Mouse (Mus musculus) CD4-positive helper T cell, adult 2 months (primary cell): ENCODE data around the gene Tcirg1.
A peak's percentile ranks its signal among the peaks of the same experiment; 100 is the strongest.

Experiments used
- DNase-seq: peaks from one replicate; pipeline ENCODE4 v3.0.0-alpha.2; 2012; ENCODE audit warnings: low read depth, missing footprints, low spot score

Tcirg1 gene

DNA sequence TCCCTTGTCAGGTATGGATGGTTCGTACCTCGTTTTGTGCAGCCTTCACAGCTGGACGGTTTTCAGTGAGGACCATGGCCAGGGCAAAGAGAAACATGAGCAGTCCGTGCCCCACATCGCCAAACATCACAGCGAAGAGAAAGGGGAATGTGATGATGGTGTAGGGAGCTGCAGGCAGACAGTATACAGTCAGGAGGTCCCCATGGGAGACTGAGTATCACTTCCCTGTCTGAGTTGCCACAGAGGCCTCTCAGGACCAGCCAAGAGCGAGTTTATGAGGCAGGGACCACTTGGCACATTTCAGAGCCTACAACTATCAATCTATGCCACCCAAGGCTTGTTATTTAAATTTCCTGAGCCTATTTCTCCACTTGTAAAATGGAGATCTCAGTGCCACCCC lies 8.0 kb downstream of the Tcirg1 start:
- no peak for DNase-seq

DNA sequence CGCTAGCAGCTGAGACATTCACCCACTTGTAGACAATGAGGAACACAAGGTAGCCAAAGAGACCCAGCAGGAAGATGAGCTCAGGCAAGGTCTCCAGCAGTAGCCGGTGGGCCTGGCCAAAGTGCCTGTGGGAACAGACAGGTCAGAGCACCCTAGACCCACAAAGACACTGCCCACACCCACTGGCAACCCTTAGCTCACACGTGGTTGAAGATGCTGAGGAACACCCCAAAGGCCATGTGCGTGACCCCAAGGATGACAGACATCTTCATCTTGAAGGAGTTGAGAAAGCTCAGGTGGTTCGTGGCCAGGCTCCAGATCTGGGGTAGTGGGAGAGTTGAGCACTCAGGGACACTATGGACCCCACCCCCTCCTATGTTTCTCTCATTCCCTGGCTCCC lies 9.4 kb downstream of the Tcirg1 start:
- DNase-seq = no peak

DNA sequence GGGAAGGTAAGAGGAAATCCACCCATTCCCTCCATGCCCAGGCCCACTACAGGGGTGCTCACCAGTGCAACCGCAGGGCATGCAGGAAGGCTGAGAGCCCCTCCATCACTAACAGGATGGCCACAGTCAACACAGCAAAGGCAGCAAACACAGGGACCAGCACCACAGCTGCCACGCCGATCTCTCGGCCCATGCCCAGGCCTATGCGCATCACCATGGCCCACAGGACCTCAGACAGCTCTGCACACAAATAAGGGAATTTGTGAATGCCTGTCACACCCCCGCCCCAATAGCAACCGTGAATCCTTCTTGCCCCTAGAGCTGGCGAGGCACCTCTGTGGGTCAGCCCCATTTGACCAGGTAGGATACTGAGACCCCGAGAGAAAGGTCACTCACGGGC lies 10.7 kb downstream of the Tcirg1 start:
- DNase-seq = no peak

DNA sequence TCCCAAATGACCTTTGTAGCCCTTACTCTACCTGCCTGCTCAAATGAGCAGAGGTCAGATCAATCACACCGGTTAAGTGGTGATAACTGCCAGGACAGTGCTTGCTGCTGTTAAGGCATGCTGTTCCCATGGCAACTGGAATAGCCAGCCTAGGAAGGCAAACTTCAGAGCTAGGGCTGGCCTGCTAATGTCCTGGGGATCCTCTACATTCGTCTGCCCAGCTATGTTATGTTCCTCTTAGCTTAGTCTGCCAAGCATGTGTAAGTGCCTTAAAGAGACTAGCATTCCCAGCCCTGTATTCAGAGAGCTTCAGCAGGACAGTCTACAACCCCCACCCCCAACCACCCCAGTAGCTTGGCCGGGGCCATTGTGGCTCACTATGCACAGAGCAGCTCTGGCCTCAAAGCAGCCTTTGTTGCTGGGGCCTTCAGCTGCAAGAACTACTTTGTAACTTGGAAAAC lies 11.7 kb downstream of the Tcirg1 start:
- no peak for DNase-seq

DNA sequence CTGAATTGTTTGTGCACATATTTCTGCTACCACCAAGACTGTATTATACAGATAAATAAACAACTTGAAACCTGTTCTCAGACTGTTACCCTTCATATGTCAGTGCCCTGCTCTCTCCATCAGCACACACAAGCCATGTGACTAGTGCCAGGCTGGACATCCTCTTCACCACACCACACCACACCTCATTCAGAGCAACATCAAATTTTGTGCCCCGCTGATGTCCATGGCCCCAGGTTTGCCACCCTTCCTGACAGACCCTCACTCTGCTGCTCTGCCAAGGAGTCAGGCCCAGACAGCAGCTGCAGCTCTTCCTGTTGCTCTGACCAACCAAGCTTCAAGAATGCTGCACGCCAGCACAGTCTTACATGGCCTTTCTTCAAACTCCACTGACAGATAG lies 12.6 kb downstream of the Tcirg1 start:
- DNase-seq = no peak

DNA sequence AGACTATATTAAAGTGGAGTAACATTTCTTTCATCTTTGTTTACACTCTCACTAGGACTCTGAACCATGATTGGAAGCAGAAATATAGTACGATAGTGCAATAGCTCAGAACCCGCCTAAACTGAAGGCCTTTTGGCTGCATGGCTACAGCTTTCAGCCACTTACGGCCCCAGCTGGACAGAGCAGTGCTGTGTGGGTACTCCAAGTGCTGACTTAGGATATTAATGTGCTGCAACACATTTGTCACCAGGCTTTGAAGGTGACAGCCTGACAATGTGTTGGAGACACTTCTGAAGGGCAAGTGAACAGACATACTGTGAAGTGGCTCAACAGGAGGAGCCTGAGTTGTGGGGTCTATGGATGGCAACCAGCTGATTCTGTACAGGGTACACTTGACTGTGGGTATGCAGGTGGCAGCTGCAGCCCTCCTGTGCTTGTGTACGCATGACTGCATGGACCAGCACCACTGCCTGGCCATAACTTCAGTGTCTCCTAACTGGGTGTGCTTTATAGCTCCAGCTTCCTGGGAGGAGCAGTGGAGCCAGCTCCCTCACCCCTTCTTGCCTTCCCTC lies 13.3 kb downstream of the Tcirg1 start:
- no peak for DNase-seq

DNA sequence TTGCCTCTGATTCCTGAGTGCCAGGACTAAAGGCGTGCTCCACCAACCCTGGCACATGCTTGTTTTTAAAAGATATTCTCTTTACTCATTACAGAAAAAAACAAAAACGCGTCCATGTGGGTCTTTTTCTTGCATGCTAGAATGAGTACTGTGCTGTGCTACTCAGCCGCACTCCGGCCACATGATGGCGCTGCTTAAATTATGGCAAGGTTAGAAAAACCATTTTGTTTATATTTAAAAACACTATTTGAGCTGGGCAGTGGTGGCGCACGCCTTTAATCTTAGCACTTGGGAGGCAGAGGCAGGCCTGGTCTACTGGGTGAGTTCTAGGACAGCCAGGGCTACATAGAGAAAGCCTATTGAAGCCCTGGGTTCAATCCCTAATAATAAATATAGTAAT lies 16.8 kb downstream of the Tcirg1 start:
- peak; percentile 48 for DNase-seq

DNA sequence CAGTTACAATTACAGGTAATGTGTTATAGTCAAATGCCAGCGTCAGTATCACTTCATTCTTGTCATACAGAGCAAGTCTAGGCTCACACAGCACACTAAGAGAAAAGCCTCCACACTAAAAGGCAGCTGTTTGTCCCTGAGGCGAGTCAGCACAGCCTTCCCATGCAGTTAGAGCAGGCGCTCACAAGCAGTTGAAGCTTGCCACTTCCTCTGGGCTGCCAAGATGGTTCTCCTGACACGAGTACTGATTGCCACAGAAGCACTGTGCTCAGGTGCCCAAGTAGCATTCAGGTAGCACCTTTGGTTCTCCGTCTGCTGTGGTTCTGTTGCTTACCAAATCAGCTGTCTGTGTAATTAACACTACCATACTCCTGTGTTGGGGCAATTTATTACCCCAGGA lies 17.8 kb downstream of the Tcirg1 start:
- DNase-seq = no peak

DNA sequence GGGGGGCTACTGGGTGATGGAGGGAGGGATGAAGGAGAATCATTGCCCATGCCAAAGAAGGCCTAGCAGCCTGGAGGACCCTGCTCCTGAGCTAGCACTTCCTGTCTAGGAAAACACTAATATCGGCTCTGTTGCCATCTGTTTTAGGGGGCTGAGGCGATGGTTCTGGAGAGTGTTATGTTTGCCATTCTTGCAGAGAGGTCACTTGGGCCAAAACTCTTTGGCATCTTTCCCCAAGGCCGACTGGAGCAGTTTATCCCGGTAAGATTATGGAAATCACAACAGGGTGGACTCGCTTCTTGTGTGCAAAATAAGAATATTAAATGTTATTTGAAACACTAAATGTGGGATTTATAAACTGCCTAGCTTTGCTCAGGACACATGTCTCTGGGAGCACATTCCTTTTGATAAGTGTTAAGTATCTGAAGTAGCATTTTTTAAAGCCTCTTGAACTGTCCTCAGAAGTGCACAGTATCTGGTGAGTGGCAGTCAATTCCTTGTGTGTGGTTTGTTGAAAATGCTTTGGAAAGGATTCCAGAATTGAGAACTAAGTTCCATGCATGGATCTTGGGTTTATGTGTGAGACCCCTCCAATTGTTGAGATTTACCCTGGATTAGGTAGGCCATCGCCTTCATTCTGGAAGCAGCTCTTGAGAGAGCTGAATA lies 22.5 kb downstream of the Tcirg1 start:
- no peak for DNase-seq

DNA sequence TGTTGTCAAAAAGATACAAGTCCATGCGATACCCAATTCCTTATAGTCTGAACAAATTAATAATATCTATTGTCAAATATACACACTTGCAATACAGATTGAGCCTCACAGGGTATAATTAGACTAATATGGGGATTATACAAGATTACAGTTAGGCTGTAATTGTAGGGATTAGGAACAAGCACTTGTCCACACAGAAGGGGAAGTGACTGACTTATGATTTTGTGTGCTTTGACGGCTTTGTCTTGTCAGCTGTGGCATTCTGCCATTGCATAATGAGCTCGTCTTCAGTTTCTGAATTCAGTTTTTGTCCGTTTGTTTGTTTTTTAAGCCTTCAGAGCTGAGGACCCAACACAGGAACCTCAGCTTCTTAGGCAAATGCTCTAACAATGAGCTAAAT lies 24.7 kb downstream of the Tcirg1 start:
- DNase-seq = no peak

DNA sequence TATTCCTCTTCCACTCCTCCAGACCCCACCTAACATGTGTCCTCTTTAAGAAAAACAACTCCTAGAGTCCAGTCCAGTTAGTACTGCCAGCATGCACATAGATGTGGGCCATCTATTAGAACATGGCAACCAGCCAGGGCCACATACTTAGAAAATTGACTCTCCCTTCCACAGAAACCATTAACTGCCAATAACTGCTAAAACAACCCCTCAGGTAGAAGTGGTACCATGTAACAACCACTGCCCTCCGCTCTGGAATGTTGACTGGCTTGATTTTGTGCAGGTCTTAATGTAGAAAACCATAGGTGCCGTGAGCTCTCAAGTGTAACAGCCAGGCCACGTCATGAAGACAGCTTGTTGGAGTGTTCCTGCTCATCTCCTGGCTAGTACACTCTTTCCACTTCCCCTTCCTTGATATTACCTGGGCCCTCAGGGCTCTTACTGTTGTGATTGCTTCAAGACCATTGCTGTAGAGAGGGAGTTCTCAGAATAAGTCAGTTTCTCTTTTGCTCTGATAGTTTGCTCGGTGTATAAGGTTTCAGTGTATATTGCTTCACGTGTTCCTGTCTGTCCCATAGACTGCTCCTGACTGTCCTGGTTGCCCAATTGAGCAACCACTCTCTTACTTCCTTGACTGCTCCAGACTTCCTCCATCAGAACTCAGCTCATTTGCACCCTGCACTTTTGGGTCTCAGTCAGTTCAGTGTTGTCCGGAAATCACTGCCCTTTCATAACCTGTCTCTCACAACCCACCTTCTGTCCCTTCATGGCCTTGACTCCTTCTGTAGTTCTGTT lies 26.7 kb downstream of the Tcirg1 start:
- DNase-seq = no peak

DNA sequence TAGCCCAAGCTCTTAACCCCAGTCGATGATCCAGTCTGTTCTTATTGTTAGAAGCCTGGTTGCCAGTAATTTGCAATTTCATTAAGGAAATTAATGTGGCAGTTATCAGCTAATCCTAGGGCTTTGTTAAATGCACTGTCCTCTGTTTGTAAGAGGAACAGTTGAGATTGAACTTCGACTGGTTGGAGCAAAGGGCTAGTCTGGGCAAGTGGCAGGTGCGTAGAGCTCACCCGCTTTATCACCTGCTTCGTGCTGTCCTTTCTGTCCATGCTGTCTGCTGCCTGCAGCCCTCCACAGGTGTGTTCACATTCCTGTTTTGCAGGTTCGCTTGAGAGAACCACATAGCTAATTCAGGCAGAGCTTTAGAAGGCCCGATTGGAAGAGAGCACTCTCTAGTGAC lies 31.9 kb downstream of the Tcirg1 start:
- no peak for DNase-seq

DNA sequence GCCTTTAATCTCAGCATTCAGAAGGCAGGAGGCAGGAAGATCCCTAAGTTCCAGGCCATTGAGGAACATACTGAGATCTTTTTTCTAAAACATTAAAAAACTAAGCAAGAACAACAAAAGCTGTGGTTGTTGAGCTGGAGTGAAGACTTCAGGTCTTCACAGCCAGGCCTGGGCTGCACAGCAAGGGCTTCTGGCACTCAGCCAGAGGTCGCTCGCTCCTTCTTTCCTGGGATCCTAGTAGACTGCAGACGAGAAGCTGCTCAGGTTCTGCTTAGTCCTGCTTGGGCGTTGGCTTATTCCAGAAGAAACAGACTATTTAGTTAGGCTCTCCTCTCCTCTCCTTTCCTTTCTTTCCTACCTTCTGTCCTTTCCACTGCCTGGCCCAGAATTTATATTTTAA lies 34.6 kb downstream of the Tcirg1 start:
- DNase-seq = no peak

DNA sequence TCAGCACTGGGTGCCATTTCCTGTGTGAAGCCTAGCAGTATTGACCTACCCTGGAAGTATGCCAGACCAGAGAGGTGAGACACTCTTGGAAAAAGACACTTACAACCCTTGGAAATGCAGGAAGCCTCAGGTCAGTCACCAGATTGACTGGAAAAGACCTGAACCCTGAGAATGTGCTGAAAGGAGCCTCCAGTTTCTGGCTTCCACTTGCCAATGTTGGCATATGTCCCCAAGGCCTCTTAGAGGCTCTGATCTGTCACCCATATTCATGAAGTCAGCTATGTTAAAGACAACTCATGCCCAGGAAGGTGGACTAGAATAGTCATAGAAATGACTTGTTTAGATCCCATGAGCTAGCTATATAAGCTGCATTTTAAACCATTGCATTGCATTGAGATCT lies 35.5 kb downstream of the Tcirg1 start:
- DNase-seq = no peak

DNA sequence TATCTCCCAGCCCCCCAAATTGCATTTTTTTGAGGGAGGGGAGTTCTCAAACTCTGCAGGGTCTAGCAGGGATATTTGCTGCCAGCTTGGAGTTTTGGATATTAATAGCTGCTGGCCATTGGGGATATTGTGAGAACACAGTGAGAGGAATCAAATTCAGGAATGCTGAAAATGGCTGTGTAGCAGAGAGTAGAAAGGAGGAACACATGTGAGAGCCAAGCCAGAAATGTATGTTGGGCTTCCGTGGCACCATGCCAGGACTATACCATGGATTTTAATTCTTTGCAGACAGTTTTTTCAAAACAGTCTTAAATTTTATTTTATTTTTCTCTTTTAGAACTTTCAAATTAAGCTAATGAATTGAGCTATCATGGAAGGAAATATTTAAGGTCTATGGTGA lies 38.6 kb downstream of the Tcirg1 start:
- DNase-seq = no peak

DNA sequence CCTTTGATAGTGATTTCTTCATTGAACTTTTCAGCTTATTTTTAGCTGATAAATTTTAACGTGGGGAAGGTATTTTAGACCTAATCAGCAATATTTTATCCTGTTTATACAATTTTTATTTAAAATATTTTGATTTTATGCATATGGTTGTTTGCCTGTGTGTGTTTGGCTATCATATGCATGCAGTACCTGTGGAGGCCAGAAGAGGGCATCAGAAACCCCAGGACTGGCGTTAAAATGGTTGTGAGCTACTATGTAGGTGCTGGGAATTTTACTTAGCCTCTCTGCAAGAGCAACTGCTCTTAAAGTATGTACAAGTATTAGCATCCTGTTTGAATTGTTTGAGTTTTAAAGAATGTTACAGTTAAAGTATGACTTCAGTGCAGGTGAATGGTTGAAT lies 42.0 kb downstream of the Tcirg1 start:
- DNase-seq = no peak

DNA sequence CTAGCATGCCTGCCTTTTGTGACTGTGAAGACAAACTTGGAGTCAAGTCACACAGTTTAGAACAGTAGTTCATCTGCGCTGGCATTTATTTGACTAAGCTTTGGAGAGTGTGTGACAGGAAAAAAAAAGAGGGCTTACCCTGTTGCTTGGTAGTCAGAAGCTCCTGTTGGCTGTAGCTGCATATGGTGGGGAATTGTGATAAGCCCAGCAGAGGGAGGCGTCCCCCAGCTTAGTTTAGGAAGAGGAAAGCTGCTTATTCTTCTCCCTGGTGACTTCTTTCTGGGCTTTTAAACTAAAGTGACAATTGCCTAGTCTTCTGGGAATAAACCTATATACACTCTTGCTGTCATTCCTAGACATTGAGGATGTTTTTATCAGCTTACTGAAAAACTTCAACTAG lies 44.2 kb downstream of the Tcirg1 start:
- DNase-seq = no peak

DNA sequence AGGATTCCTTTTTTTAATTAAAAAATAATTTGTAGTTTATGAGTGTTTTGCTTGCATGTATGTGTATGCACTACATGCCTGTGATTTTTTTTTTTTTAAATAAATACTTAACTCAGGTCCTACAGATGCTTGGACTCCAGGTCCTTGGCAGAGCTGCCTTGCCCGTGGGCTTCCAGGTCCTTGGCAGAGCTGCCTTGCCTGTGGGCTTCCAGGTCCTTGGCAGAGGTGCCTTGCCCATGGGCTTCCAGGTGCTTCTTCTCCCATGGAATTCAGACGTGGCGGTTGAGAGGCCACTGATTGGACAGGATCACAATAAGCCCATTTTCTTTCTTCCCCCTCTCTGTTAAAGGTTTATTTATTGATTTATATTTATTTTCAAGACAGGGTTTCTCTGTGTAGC lies 49.7 kb downstream of the Tcirg1 start:
- no peak for DNase-seq

DNA sequence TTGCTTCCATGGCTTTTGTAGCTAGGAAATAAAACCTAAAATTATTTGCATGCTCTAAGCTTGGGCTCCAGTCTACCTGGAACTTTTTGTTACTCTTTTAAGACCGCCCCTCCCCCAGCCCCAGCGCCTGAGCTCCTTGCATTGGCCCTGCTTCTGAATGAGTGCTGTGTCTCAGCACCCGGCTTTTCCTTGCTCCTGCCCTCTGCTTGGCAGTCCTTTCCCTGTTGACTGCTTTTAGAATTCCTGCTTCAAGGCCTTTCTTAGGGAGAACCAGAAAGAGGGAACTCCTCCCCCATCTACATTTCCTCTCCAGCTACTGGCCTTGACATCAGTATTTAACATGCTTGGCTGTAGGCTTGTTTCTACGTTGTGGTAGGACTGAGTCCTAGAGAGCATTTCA lies 51.3 kb downstream of the Tcirg1 start:
- no peak for DNase-seq

DNA sequence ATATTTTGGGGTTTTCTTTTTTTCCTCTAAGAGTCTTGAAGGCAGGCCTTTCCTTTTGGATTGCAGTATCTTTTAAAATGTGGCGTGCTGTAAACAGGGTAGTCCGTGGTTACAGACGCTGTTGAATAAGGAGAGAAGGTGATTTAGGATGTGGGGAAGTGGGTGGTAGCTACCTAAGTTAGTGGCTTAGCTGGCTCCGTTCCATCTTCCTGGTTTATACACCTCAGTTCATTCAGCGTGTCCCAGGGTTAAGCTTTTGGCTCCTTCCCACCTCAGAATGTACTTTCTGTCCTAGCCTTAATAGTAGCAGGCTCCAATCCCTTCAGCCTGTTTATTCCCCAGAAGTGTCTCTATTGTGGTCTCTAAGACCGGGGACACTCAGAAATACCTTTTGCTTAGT lies 51.8 kb downstream of the Tcirg1 start:
- peak; percentile 30 for DNase-seq

DNA sequence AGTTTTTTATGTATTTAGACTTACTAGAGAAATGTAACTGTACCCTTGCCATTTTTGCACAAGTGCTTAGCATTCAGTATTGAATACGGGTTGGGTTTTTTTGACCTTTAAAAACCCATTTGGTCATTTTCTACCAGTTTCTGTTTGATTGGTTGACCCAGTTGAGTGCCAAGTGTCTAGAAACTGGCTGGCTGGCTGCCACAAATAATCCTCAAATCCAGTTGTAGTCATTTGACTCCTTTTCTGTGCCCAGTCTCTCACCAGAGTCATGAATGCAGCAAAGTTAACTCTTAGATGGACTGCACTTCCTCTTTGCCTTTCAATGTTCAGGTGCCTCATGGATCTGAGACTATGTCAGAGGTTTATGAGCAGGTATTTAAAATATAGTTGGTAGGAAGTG lies 53.0 kb downstream of the Tcirg1 start:
- DNase-seq = no peak

DNA sequence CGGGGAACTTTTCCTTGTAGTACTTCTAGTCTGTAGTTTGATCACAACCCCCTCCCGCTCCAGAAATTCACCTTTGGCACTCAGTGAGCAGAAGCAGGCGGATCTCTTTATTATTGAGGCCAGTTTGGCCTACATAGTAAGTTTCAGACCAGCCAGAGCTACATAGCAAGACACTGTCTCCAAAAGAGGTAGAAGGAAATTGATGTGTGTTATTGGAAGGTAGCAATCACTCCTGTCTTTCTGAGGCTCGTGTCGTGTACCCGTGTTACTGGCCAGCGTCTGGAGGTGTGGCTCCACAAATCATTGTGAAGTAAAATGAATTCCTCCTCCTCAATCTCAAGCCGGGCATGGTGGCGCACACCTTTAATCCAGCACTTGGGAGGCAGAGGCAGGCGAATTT lies 53.8 kb downstream of the Tcirg1 start:
- DNase-seq = no peak
